Mouse (Mus musculus) bone marrow macrophage, adult 2 months (primary cell): ENCODE data around the gene Adtrp.

Experiments used
- CTCF ChIP-seq: IDR thresholded peaks from 2 replicates; pipeline ENCODE4 v1.5.1; 2012; ENCODE audit warnings: low read depth, mild to moderate bottlenecking, low read length, moderate library complexity
- POLR2A ChIP-seq: IDR thresholded peaks from 2 replicates; pipeline ENCODE4 v1.6.1; 2012; ENCODE audit warnings: mild to moderate bottlenecking, low read depth, low read length, borderline replicate concordance

DNA sequence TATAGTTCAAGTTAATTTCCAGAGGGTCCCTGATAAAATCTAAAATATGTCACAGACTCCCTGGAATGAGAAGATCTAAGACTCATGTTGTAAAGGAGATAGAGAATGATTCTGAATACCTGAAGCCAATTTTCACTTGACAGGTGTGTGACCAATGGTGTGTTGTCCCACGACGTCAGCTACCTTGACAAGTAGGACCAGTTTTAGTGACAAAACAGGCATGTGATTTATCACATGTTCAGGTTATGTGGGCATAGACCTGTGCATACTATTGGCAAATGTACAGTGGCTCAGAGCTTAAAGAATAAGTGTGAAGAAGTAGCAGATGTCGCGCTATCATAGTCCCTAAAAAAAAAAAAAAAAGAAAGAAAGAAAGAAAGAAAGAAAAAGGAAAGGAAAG lies 38.6 kb upstream of the Adtrp start:
- TF ChIP-seq CTCF = no peak
- no peak for TF ChIP-seq POLR2A
